Mouse (Mus musculus): ENCODE measurements around the gene BC005624. TPM values are rescaled to one million over a fixed set of nuclear protein-coding genes. Genes with fewer than 3 reads are reported as not detected.
A peak's percentile ranks its signal among the peaks of the same experiment; 100 is the strongest.

The BC005624 gene
- total RNA-seq, 2 experiments from 2014 or later: 65.0 to 68.6 TPM

GRCm38 (mm10) chr2:30927151-30927781 lies 54.7 kb downstream of the BC005624 start:
- intact Hi-C loops (cut with DNase I): no loop called here
- Histone ChIP-seq H3K27ac (peak overlapping the region; percentile 24; the same call in 1 of the 2 replicates), H3K4me3 (no peak overlapping the region)
- no peak for TF ChIP-seq CTCF (IDR thresholded peaks at IDR 0.05)
- DNase-seq (ENCODE audit: extremely low spot score in 1 of 2, low spot score in 2 of 2): no peak

DNA sequence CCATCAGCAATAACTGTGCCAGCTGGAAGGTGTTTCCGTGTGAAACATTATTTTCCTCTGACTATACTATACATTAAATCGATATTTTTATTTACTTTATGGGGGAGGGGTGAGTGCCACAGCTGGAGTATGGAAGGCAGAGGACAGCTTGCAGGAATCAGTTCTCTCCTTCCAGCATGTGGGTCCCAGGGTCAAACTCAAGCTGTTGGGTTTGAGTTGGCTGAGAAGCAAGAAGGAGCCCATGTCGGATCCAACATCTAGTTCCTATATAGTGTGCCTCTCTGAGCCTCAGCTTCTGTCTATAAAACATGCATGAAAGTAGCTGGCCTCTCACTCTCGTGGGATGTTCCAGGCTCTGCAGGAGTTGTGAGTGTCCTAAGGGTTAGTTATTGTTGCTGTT lies 55.6 kb downstream of the BC005624 start:
- no peak for DNase-seq (ENCODE audit: extremely low spot score in 1 of 2, low spot score in 2 of 2)
- TF ChIP-seq CTCF (IDR thresholded peaks at IDR 0.05): no peak
- H3K27ac ChIP-seq: no peak overlapping the region
- H3K4me3 ChIP-seq: no peak overlapping the region
- intact Hi-C loops (cut with DNase I): no loop called here

DNA sequence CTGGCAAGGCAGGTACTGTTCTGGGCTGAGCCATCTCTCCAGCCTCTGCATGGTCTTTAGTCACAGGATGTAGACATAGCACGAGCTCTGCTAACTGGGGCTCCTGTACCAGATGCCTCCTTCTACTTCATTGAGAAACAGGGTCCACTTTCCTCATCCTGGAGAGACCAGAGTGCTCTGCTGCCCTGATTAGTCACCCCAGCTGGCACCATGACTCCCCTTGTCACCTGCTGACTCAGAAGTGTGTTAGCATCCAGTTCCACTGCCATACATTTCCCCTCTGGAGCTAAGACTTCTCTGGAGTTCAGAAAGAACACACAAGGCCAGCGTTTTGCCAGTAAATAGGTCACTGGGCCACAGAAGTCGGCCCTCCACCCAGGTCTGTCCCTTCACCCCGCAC lies 56.8 kb downstream of the BC005624 start:
- Histone ChIP-seq H3K27ac (no peak overlapping the region), H3K4me3 (no peak overlapping the region)
- no peak for DNase-seq (ENCODE audit: extremely low spot score in 1 of 2, low spot score in 2 of 2)
- TF ChIP-seq CTCF (IDR thresholded peaks at IDR 0.05): no peak
- intact Hi-C loops (cut with DNase I): no loop called here

- TF ChIP-seq CTCF (IDR thresholded peaks at IDR 0.05): no peak
- no peak for DNase-seq (ENCODE audit: extremely low spot score in 1 of 2, low spot score in 2 of 2)
- no peak overlapping the region for H3K27ac ChIP-seq
- intact Hi-C loops (cut with DNase I): no loop called here
- H3K4me3 ChIP-seq: no peak overlapping the region
These were observed 58.9 kb downstream of the BC005624 start for GRCm38 (mm10) chr2:30923099-30923498.

Other genes with a start within 250 kb of the BC005624 start
- gene 1700001O22Rik, start 178.5 kb downstream of the BC005624 start, total RNA-seq (2021): 10 to 100 TPM in 1 of 2 experiments, 1 to 10 TPM in 1; 9.9 to 12.6 TPM
- 10 to 100 TPM; 35.2 to 38.8 TPM for gene Ntmt1, start 174.4 kb downstream of the BC005624 start, total RNA-seq (2021)
- gene Asb6, start 151.9 kb downstream of the BC005624 start, total RNA-seq (2021): 10 to 100 TPM; 35.4 to 40.5 TPM
- 1 to 10 TPM; 1.5 to 1.7 TPM for gene Prrx2, start 147.2 kb downstream of the BC005624 start, total RNA-seq (2021)
- gene Ptges, start 52.3 kb downstream of the BC005624 start, total RNA-seq (2021): 1 to 10 TPM; 5.1 to 6.9 TPM
- 10 to 100 TPM; 28.0 to 32.9 TPM for gene Tor1b, start 29.2 kb downstream of the BC005624 start, total RNA-seq (2021)
- gene Tor1a, start 14.3 kb downstream of the BC005624 start, total RNA-seq (2021): 10 to 100 TPM; 38.0 to 43.2 TPM
- gene Usp20, start 78 bp upstream of the BC005624 start, total RNA-seq (2021): 10 to 100 TPM; 76.0 to 82.8 TPM
- 100 to 1,000 TPM in 1 of 2 experiments, 10 to 100 TPM in 1; 85.8 to 101 TPM for gene Fnbp1, start 159.8 kb upstream of the BC005624 start, total RNA-seq (2021)
- 10 to 100 TPM; 45.2 to 51.5 TPM for gene Gpr107, start 170.1 kb upstream of the BC005624 start, total RNA-seq (2021)

All from left cerebral cortex, adult 2 months (tissue).